Mouse (Mus musculus): ENCODE measurements around the gene Zfp874a. TPM values are rescaled to one million over a fixed set of nuclear protein-coding genes. Genes with fewer than 3 reads are reported as not detected.
"Not testable (repeated sequence)": the region's sequence is repeated elsewhere in the genome, so short reads cannot be mapped to it uniquely, and the experiment has no call there.

Zfp874a gene
- polyA plus RNA-seq, 1 experiment from 2014 or later: 6.2 TPM

DNA sequence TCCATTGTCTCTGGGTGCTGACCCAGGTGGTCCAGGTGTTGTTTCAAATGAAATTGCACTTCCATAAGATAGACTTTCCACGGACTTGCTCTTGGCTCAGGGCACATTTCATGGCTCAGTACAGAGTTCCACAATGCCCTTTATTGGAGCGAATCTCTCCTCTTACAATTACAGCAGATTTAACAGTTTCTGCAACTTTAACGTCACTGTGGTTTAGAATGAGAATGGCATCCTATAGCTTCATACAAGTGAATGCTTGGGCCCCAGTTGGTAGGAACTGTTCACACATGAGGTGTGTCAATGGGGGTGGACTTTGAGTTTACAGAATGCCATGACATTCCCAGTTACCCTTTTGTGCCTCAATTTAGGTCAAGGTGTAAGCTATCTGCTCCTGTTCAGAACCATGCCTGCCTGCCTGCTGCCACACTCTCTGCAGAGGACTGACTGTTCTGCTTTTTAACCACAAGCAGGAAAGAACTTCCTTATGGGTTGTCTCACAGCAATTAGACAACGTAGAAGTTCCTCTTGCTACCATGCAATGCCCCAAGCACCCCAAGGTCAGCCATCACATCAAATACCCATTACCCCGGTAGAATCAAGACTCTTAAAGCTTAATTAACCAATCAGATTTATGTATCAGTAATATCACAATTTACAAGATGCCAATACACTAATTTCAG, 12.2 kb upstream of the Zfp874a start:
- H3K4me1 ChIP-seq (ENCODE audit: control insufficient read depth, insufficient read depth, low read length); H3K27me3 ChIP-seq (ENCODE audit: control insufficient read depth, insufficient read depth, low read length); ATAC-seq (replicated peaks; ENCODE audit: insufficient number of reproducible peaks, low FRiP score, low TSS enrichment); H3K9ac ChIP-seq (ENCODE audit: low read depth, low read length); H3K4me3 ChIP-seq (ENCODE audit: low read depth, low read length); H3K36me3 ChIP-seq (ENCODE audit: control insufficient read depth, insufficient read depth, low read length); H3K27ac ChIP-seq (ENCODE audit: low read depth, low read length); H3K9me3 ChIP-seq (replicated peaks; ENCODE audit: control insufficient read depth, low read length); H3K4me2 ChIP-seq: not testable (repeated sequence)
- WGBS (ENCODE audit: insufficient replicate concordance): 68% methylated on average over 3 of the region's 5 CpGs

DNA sequence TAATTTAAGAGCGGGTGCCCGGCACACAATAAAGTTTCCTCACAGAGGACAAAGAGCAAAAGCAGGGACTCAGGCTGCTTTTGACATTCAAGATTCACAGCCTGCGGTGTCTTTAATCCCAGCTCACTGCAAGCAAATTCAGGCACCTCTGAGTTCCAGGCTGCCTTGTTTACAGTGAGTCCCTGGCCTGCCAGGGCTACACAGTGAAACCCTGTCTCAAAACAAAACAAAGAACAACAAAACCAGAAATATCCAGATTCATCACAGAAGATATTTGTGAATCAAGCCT, 541 bp upstream of the Zfp874a start:
- Histone ChIP-seq H3K9me3 (replicated peaks; ENCODE audit: control insufficient read depth, low read length) (no peaks in the 10 kb centered on the region), H3K27me3 (ENCODE audit: control insufficient read depth, insufficient read depth, low read length) (no peaks in the 10 kb centered on the region), H3K4me2 (peak overlapping the region; percentile 77), H3K27ac (ENCODE audit: low read depth, low read length) (no peak overlapping the region), H3K4me3 (ENCODE audit: low read depth, low read length) (peak overlapping the region; percentile 66), H3K36me3 (ENCODE audit: control insufficient read depth, insufficient read depth, low read length) (no peaks in the 10 kb centered on the region), H3K9ac (ENCODE audit: low read depth, low read length) (peak overlapping the region; percentile 77), H3K4me1 (ENCODE audit: control insufficient read depth, insufficient read depth, low read length) (no peaks in the 10 kb centered on the region)
- 10% methylated on average over 3 of the region's 3 CpGs for WGBS (ENCODE audit: insufficient replicate concordance)
- no peak for ATAC-seq (replicated peaks; ENCODE audit: insufficient number of reproducible peaks, low FRiP score, low TSS enrichment)

DNA sequence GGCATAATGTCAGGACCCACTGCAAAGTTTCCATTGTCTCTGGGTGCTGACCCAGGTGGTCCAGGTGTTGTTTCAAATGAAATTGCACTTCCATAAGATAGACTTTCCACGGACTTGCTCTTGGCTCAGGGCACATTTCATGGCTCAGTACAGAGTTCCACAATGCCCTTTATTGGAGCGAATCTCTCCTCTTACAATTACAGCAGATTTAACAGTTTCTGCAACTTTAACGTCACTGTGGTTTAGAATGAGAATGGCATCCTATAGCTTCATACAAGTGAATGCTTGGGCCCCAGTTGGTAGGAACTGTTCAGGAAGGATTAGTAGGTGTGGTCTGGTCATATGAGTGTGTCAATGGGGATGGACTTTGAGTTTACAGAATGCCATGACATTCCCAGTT, 14.3 kb downstream of the Zfp874a start:
- not testable (repeated sequence) for H3K4me1 ChIP-seq (ENCODE audit: control insufficient read depth, insufficient read depth, low read length); H3K4me3 ChIP-seq (ENCODE audit: low read depth, low read length); H3K36me3 ChIP-seq (ENCODE audit: control insufficient read depth, insufficient read depth, low read length); H3K27ac ChIP-seq (ENCODE audit: low read depth, low read length); ATAC-seq (replicated peaks; ENCODE audit: insufficient number of reproducible peaks, low FRiP score, low TSS enrichment); H3K27me3 ChIP-seq (ENCODE audit: control insufficient read depth, insufficient read depth, low read length); H3K4me2 ChIP-seq; H3K9me3 ChIP-seq (replicated peaks; ENCODE audit: control insufficient read depth, low read length); H3K9ac ChIP-seq (ENCODE audit: low read depth, low read length)
- 60% methylated on average over 1 of the region's 3 CpGs for WGBS (ENCODE audit: insufficient replicate concordance)

DNA sequence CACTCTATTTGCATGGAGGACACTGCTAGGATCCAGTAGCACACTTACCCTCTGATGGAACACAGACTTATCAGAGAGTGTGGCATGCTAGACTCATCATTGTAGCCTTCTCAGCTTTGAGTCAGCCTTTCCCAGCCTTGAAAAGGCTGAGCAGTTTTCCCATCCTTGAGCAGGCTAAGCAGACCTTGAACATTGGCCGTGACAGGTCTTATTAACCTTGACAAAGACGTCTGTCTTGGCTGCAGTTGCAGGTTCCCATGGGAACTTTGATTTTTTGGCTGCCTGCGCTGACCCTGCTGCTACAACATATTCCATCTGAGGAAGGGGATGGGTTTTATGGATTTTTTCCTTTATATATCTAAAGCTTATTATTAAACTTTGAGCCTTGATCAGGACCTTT, 23.3 kb downstream of the Zfp874a start:
- no peak overlapping the region for H3K27ac ChIP-seq (ENCODE audit: low read depth, low read length)
- no peak overlapping the region for H3K4me3 ChIP-seq (ENCODE audit: low read depth, low read length)
- no peak overlapping the region for H3K9ac ChIP-seq (ENCODE audit: low read depth, low read length)
- ATAC-seq (replicated peaks; ENCODE audit: insufficient number of reproducible peaks, low FRiP score, low TSS enrichment): no peak
- H3K4me2 ChIP-seq: no peak overlapping the region
- H3K36me3 ChIP-seq (ENCODE audit: control insufficient read depth, insufficient read depth, low read length): no peaks in the 10 kb centered on the region
- H3K27me3 ChIP-seq (ENCODE audit: control insufficient read depth, insufficient read depth, low read length): no peaks in the 10 kb centered on the region
- no peaks in the 10 kb centered on the region for H3K4me1 ChIP-seq (ENCODE audit: control insufficient read depth, insufficient read depth, low read length)
- WGBS (ENCODE audit: insufficient replicate concordance): 74% methylated on average over 3 of the region's 3 CpGs
- H3K9me3 ChIP-seq (replicated peaks; ENCODE audit: control insufficient read depth, low read length): no peaks in the 10 kb centered on the region

DNA sequence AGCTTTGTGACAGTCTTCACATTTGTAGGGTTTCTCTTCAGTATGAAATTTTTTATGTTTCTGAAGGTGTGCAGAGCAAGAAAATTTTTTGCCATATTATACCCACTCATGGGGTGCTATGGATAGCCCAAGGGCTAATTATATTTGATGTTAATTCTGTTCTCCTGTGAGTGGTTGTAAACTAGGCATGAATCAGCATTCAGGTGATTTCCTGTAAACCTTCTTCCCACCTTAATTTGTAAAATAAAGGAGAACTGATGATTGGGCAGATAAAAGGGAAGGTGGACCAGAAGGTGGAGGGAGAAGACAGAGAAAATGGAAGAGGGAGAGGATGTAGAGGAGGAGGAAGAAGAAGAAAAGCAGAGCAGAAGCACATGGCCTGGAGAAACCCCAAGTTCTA, 25.7 kb downstream of the Zfp874a start:
- not testable (repeated sequence) for H3K9ac ChIP-seq (ENCODE audit: low read depth, low read length); H3K4me3 ChIP-seq (ENCODE audit: low read depth, low read length); ATAC-seq (replicated peaks; ENCODE audit: insufficient number of reproducible peaks, low FRiP score, low TSS enrichment)

DNA sequence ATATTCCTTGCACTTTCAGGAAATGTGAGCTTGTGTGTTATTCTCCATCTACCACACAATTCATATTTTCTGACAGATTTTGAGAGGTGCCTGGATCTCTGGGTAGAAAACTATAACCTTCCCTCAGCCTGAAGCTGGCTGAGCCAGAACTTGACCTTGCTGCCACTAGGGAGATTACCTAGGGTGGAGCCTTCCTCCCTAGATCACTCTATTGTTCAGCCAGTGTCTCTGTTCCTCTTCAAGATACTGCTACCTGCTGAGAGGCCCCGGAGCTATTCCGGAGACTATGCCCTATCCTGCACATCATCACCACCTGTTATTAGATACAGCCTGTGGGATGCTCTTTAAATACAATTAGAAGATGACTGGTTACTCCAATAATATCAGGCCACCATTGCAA, 28.9 kb downstream of the Zfp874a start:
- H3K9ac ChIP-seq (ENCODE audit: low read depth, low read length); H3K27me3 ChIP-seq (ENCODE audit: control insufficient read depth, insufficient read depth, low read length); H3K4me1 ChIP-seq (ENCODE audit: control insufficient read depth, insufficient read depth, low read length); H3K9me3 ChIP-seq (replicated peaks; ENCODE audit: control insufficient read depth, low read length); ATAC-seq (replicated peaks; ENCODE audit: insufficient number of reproducible peaks, low FRiP score, low TSS enrichment); H3K4me2 ChIP-seq; H3K4me3 ChIP-seq (ENCODE audit: low read depth, low read length); H3K27ac ChIP-seq (ENCODE audit: low read depth, low read length); H3K36me3 ChIP-seq (ENCODE audit: control insufficient read depth, insufficient read depth, low read length): not testable (repeated sequence)
- 69% methylated on average over 2 of the region's 2 CpGs for WGBS (ENCODE audit: insufficient replicate concordance)

More for the DNA sequence above, 25.7 kb downstream of the Zfp874a start:
- H3K27me3 ChIP-seq (ENCODE audit: control insufficient read depth, insufficient read depth, low read length); H3K27ac ChIP-seq (ENCODE audit: low read depth, low read length); H3K4me1 ChIP-seq (ENCODE audit: control insufficient read depth, insufficient read depth, low read length); H3K4me2 ChIP-seq; H3K9me3 ChIP-seq (replicated peaks; ENCODE audit: control insufficient read depth, low read length); H3K36me3 ChIP-seq (ENCODE audit: control insufficient read depth, insufficient read depth, low read length): not testable (repeated sequence)

DNA sequence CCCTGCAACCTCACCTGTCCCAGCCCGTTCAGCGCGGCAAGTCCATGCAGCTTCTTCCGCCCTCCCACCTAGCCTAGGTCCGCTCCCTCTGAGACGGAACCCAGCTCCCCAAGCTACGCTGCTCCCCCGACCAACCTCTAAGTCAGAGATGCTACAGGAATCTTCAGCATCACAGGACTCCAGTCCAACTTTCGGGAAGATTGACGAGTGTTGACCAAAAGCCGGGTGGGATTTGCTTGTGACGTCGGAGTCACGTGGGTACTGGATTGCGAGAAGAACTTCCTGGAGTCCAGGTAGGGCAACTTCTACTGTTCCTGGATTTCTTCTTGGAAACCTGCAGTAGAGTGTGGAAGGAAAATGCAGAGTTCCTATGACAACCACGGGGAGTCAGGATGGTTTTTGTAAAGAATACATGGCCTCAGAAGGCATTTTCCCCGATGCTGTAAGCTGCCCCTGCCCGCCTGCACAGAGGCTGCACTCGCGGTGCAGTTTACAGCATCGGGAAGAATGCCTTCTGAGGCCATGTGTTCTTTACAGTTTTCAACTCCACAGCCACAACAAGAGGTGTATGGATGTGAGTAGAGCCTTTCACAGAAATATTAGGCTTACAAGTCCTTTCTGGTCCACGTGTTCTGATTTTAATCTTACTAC, 30.1 kb downstream of the Zfp874a start, which contains the start of gene Zfp459:
Gene Zfp459, minus strand, starts transcription at position 212 of the 651 bp plus-strand sequence.
- Histone ChIP-seq H3K9ac (ENCODE audit: low read depth, low read length) (peak within 1 kb of the TSS; percentile 76), H3K4me1 (ENCODE audit: control insufficient read depth, insufficient read depth, low read length) (peaks cover 2% of the 10 kb centered on the region; the same call in 1 of the 2 replicates), H3K27ac (ENCODE audit: low read depth, low read length) (no peak within 1 kb of the TSS), H3K36me3 (ENCODE audit: control insufficient read depth, insufficient read depth, low read length) (no peaks in the 10 kb centered on the region), H3K4me3 (ENCODE audit: low read depth, low read length) (peak within 1 kb of the TSS; percentile 75), H3K9me3 (replicated peaks; ENCODE audit: control insufficient read depth, low read length) (no peaks in the 10 kb centered on the region), H3K4me2 (peak within 1 kb of the TSS; percentile 77), H3K27me3 (ENCODE audit: control insufficient read depth, insufficient read depth, low read length) (no peaks in the 10 kb centered on the region)
- 1% methylated on average over 22 of the region's 22 CpGs for WGBS (ENCODE audit: insufficient replicate concordance)
- ATAC-seq (replicated peaks; ENCODE audit: insufficient number of reproducible peaks, low FRiP score, low TSS enrichment): peak; percentile 72; the same call in 1 of the 2 replicates

DNA sequence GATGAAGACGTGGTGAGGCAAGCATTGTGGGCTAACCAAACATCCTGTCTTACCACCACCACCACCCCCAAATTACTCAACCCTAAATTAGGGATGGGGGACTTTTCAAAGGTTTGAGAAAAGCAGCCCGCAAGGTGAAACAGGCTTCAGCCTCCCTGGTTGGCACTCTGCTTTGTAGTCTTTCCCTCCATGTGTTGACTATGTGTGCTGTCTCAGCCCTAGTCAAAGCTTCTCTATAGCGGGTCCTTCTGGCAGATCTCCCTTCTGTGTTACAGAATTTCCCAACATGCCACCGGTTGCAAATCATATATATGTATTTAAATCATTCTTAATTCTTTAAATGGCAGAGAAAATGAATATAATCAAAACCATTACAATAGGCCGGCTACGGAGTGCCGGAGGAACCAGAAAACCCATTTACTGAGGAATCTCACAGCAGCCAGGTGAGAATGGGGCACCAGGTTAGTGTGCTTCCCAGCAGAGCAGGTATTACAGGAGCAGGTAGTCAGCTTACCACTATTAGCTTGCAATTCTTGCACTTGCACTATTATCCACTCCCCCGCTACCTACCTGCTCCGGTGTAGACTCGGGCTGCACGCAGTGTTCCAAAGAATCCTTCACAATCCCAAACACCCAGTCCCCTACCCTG, 30.7 kb downstream of the Zfp874a start:
- WGBS (ENCODE audit: insufficient replicate concordance): 30% methylated on average over 11 of the region's 11 CpGs
- H3K4me3 ChIP-seq (ENCODE audit: low read depth, low read length): peak overlapping the region; percentile 75
- H3K4me2 ChIP-seq: peak overlapping the region; percentile 77
- no peaks in the 10 kb centered on the region for H3K27me3 ChIP-seq (ENCODE audit: control insufficient read depth, insufficient read depth, low read length)
- no peak for ATAC-seq (replicated peaks; ENCODE audit: insufficient number of reproducible peaks, low FRiP score, low TSS enrichment)
- peaks cover 2% of the 10 kb centered on the region; the same call in 1 of the 2 replicates for H3K4me1 ChIP-seq (ENCODE audit: control insufficient read depth, insufficient read depth, low read length)
- no peaks in the 10 kb centered on the region for H3K36me3 ChIP-seq (ENCODE audit: control insufficient read depth, insufficient read depth, low read length)
- no peak overlapping the region for H3K27ac ChIP-seq (ENCODE audit: low read depth, low read length)
- no peaks in the 10 kb centered on the region for H3K9me3 ChIP-seq (replicated peaks; ENCODE audit: control insufficient read depth, low read length)
- H3K9ac ChIP-seq (ENCODE audit: low read depth, low read length): peak overlapping the region; percentile 76
